Mouse (Mus musculus) frontal cortex, postnatal 25 days (tissue): ENCODE measurements around the gene Iscu.
"Not testable (repeated sequence)": the region's sequence is repeated elsewhere in the genome, so short reads cannot be mapped to it uniquely, and the experiment has no call there.

ENCODE experiments used
- DNase-seq, 2 experiments: peaks; one replicate each; pipeline ENCODE4 v3.0.0; 2022; ENCODE audit warnings: low spot score in 2 of 2

Iscu gene

GRCm38 (mm10) chr5:113755347-113756030, 17.1 kb upstream of the Iscu start:
- no peak for DNase-seq

GRCm38 (mm10) chr5:113761585-113761984, 11.0 kb upstream of the Iscu start:
- DNase-seq: no peak

- no peak for DNase-seq
Measured at GRCm38 (mm10) chr5:113764426-113764825, 8.1 kb upstream of the Iscu start.

GRCm38 (mm10) chr5:113765641-113766526, 6.7 kb upstream of the Iscu start:
- no peak for DNase-seq

- no peak for DNase-seq
Measured at GRCm38 (mm10) chr5:113768806-113769205, 3.7 kb upstream of the Iscu start.

GRCm38 (mm10) chr5:113771213-113772162, 1.1 kb upstream of the Iscu start:
- DNase-seq: peak; percentile 80

GRCm38 (mm10) chr5:113772905-113773519, 464 bp downstream of the Iscu start:
- no peak for DNase-seq

- DNase-seq: peak; percentile 82 to 85
Measured at GRCm38 (mm10) chr5:113773664-113774063, 1.1 kb downstream of the Iscu start.

- DNase-seq: no peak
Measured at GRCm38 (mm10) chr5:113775585-113775984, 3.0 kb downstream of the Iscu start.

- DNase-seq: no peak
Measured at GRCm38 (mm10) chr5:113776128-113776895, 3.8 kb downstream of the Iscu start.

- no peak for DNase-seq
Measured at GRCm38 (mm10) chr5:113776896-113777226, 4.3 kb downstream of the Iscu start.

- not testable (repeated sequence) for DNase-seq
Measured at GRCm38 (mm10) chr5:113777728-113778127, 5.2 kb downstream of the Iscu start.

- no peak for DNase-seq
Measured at GRCm38 (mm10) chr5:113779569-113779968, 7.0 kb downstream of the Iscu start.

- DNase-seq: no peak
Measured at GRCm38 (mm10) chr5:113780082-113780752, 7.7 kb downstream of the Iscu start.

- no peak for DNase-seq
Measured at GRCm38 (mm10) chr5:113780763-113781162, 8.2 kb downstream of the Iscu start.

GRCm38 (mm10) chr5:113781254-113781653, 8.7 kb downstream of the Iscu start:
- DNase-seq: no peak

- no peak for DNase-seq
Measured at GRCm38 (mm10) chr5:113781875-113782274, 9.3 kb downstream of the Iscu start.

- DNase-seq: no peak
Measured at GRCm38 (mm10) chr5:113782624-113783023, 10.1 kb downstream of the Iscu start.

GRCm38 (mm10) chr5:113783581-113784001, 11.0 kb downstream of the Iscu start:
- DNase-seq: no peak

GRCm38 (mm10) chr5:113784104-113784503, 11.6 kb downstream of the Iscu start:
- DNase-seq: not testable (repeated sequence)
